Mouse (Mus musculus) fibroblast of lung, adult 2 months (primary cell): ENCODE data around the gene Dach1.

ENCODE experiments used
- DNase-seq: peaks from one replicate; pipeline ENCODE4 v3.0.0-alpha.2; 2011; ENCODE audit warnings: low read depth

Dach1 gene

DNA sequence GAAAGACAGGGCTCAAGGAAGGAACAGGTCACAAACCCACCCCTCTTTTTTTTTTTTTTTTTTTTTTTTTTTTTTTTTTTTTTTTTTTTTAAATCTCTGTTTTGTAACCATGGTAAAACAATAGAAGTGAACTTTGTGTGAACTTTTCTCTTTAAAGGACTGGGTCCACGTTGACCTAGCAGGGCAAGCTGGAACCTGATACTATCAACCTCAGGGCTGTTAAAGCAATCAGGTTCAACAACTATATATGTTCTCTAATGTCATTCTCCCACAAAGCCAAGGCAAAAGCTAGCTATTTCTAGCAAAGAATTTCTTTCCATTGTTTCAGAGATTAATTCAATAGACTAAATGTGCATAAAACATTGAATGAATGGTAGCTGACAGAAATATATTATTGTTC lies 134.3 kb downstream of the Dach1 start:
- DNase-seq, result no peak

DNA sequence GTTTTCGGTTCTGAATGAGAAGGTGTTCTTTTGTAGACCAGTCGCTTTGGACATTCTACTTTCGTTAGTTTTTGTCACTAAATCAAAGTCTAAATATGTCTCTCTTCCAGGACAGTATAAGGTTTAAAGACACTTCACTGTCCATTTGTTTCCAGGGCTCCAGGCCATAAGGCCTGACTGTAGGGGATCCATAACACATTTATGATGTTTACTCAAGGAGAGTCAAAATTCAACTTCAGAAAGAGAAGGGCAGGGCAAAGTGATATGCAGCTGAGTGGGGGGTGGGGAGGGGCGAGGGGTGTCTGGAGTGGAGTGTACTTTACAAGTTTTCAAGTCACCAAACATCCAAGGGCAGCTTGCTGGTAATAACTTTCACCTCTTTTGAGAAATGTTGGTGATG lies 146.0 kb downstream of the Dach1 start:
- DNase-seq, result no peak

DNA sequence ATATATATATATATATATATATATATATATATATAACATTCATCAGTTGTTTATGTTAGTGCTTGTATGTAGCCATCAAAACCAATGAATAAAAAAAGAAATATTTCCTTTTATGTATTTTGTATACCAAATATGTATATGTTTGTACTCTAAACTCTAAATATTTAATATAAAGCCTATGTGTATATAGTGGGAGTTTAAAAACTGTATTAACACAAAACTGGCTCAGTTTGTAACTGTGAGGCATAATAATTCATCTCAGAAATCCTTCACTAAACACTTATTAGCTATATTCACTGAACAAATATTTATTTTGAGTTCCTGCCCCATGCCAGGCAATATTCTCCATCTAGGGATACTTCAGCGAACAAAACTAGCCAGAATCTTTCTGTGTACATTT lies 155.5 kb downstream of the Dach1 start:
- no peak for DNase-seq

DNA sequence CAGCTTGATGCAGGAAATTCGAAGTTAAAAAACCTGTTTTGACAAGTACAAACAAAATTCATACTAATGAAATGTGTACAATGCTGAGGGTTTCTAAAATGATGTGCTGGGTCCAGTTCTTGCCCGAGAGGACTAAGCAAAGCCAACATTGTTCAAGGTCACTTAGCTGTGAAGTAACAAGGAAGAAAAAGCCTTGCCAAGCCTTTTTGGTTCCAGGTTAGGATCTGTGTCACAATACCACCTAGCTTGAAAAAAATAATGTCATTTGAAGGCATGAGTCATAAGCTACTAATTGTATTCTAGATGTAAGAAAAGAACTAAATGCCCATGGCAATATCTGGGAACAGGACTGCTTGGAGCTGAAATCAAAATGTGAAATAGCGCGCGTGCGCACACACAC lies 161.1 kb downstream of the Dach1 start:
- no peak for DNase-seq

DNA sequence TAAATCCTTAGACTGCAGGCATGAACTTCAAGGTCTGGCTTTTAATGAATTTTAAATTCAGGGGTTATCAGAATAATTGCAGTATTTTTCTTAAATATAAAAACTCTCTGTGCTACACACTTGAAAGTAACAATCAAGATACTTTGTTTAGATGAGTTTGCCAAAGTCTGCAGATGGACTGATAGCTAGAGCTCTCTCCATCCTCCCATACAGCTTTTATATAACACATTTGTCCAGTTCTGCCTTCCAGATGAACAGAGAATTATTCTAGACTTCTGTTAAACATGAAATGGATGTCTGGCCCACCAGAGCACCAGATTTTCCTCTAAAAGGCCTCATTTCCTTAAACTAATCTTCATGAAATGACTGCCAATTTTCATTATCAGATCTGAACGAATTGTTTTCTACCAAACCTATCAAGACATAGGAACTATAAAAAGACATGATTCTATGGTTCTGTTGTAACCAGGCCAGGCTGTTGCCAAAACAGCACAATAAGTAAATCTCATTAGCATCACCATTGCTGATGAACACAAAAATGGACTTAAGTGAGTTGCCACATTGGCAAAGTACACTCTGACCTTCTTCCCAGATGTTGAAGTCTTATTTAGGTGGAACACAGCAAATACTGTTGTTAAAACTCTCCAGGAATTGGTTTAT lies 167.4 kb downstream of the Dach1 start:
- DNase-seq, result no peak

DNA sequence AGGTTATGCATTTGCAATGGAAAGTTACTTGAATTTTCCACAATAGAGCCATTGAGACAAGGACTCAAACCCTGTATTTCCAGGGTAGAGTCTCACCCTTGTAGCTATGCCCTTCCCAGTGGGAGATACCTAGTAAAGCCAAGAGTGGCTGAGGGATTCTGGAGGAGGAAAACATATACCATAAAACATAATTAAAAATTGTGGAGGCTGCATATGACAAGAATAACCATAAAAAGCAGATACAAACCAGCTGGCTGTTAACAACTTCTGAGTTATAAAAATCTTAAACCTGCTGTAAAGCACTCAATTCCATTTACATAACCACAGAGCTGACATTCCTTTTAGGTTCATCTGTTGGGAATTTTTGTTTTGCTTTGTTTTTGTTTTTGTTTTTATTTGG lies 171.0 kb downstream of the Dach1 start:
- no peak for DNase-seq

DNA sequence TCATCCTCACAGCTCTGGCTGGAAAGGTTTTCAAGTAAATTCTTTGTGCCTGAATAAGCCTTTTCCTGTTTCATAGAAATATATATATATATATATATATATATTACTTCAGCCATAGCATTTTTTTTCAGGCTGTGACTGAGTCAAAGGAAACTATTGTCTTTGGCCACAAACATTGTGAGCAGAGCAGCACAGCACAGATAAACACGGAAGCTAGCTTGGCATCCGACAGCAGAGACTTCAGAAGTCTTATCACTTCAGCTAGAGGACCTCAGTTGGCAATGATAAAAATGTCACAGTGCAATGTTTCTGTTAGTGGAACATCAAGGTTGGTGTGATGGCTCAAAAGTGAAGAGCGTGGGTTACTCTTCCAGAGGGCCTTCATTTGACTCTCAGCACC lies 186.3 kb downstream of the Dach1 start:
- no peak for DNase-seq

DNA sequence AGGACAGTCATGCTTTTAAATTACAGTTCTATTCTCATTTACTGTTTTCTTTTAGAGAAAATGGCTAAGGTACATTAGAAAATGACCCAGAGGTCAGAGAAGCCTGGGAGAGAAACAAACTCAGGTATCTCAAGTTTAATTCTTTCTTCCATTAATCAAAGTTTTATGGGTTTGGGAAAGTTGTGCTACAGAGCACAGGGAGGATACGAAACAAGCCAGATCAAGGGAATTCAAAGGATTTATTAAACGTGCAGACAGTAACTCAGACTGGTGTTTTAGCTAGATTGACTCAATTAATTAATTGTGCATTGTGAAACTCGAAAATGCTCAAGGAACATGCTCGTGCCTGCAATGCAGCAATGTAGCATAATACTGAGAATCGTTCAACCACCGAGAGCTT lies 186.9 kb downstream of the Dach1 start:
- DNase-seq, result no peak

DNA sequence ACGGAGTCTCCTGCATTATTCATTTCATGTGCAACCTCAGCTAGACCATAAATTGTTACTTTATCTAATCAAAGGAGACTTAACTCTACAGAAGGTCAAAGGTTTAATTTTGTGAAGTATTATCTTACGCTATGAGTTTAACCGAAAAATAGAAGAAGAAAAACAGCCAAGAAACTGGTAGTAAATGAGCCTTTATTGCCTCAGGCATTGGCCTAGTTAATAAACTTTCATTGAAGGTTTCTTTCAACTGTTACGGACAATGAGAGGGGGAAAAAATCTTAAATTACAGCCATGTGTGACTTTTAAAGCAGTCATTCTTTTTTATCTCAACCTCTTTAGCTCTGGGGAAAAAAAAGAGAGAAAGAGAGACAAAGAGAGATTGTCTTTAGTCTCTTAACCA lies 188.7 kb downstream of the Dach1 start:
- no peak for DNase-seq

DNA sequence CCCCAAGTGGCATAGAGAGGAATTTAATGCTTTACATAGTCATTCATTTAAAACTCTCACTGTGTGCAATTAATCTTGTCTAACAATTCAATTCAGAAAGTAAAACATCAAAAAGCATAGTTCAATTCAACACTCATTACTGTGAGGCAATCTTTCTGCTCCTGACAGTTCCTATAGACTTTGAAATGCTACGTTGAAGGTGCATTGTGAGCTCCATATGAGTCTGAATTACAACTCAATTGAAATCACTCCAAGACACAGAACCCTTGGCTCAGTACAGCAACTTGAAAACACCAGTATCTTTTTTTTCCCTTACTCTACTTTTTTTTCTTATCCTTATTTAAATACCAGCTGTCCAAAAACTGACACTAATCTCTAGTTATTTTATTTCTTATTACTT lies 193.5 kb downstream of the Dach1 start:
- no peak for DNase-seq

DNA sequence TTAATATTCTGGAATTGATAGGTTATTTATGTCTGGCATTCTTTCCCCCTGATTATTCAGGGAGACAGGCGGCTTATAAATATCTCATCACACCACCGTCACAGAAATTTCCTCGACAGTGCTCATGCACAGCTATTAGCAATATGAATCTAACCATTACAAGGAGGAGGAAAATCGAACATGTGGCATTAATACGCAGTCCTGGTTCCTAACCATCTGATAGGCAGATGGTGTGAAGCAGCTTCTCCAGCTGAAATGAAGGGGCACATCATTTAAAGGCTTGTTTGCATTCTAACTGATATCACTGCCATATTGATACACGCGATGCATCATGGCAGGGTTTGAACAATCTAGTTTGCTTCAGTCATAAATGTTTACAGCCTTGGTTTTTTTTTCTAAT lies 194.1 kb downstream of the Dach1 start:
- DNase-seq, result no peak

DNA sequence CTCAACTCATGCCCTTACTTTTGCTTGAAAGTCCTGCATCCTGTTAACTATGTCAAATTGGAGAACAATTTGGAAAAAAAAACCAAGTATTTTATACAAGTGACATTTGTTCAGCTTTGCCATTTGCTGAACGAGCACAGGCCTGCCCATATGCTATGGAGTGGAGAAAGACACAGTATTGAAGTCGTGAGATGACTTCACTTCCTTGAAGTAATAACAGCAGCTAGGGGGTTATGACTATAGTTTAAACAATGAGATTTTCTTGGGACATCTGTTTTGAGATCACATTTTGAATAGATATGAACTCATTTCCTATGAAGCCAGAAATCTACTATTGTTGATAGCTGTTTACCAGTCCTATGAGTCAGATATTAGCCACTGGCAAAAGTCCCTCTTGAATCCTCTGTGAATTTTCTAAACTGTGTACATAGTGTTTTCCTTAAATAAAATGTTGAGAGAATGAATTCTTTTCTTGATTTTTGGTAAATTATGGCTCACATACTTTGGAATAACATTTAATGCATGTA lies 205.0 kb downstream of the Dach1 start:
- no peak for DNase-seq

DNA sequence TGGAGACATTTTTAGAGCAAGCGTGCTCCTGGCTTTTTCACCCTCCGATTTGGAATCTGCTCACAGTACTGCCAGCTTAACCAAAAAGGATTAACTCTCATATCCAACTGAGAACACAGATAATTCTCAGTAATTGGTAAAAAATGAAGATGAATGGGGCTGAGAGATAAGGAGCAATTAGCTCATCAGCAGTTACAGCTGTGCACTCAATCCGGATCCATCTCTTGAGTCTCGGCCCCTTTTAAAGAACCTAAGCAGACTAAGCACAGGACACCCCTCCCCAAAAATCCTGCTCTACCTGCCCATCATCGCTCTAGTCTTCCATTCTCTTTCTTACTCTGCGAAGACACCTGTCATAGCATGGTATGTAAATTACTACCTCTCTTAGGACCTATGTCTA lies 205.9 kb downstream of the Dach1 start:
- no peak for DNase-seq

DNA sequence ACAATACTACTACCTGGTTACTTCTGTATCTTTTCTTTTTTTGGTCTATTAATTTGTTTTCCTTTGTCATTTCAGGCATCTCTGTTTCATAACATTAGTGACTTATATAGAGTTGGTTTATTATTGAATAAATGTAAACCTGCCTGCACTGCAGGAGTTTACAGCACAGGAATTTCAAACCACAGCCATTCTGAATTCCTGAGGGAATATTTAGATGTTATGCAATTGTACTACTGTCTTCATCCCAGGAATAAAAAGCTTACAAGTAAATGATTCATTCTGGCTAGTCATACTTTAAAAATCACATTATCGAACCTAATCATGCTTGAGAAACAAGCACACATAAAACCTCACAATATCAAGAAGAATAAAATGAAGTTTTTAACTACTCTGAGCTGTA lies 213.2 kb downstream of the Dach1 start:
- DNase-seq, result peak; percentile 7

DNA sequence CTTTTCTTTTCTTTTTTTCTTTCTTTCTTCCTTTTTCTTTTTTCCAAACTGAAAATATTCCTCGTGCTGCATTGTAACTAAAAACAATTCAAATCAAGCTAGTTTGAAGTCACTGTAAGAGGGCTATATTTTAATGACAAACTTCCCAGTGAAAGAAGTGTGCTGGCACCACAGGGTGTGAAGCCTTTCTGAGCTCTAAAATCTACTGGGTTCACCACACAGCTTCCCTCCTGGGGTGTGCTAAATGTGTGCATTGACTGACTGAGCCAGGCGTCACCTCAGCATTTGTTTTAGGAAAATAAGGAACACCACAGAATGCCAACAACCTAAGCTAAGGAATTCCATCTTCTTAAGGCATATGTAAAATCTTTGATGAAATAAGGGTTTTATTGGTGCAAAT lies 224.1 kb downstream of the Dach1 start:
- no peak for DNase-seq

DNA sequence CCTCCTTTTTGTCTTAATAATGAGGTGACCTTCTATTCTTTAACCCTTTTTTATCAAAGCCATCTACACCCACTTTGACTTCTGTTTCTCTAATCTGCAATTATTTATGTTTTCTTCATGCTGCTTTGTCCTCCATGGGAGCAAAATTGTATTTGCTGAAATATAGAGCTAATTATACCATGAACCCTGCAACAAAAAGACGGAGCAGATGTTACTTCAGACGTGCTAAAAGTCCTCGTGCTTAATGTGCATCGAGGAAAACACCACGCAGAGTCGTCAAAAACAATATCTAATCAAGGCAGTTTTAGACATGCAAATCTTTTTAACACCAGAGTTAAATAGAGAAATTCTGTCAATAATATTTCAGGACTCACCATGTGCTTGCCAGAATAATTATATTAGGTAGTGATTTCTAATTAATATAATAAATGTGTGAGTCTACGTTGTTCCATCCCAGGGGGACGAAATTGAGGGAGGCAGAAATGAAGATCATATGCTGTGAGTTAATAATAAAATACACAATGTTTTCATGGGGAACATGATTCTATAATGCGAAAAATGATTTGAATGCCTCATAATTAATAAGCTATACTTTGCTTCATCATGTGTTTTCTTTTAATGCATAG lies 224.8 kb downstream of the Dach1 start:
- no peak for DNase-seq

DNA sequence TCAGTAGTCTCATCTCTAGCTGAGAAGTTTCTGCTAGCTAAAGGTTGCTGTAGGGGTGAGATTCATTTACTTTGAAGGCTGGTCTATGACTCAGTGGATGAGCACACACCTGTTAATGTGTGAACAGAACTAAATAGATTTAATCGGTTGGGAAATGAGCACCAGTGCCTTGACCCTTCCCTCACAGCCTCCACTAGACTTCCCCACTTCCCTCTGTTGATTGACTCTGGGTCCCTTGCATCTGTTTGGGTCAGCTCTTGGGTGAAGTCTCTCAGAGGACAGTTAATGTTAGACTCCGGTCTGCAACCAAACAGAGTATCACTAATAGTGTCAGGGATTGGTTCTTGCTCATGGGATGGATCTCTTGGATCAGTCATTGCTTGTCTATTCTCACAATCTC lies 227.2 kb downstream of the Dach1 start:
- DNase-seq, result no peak

DNA sequence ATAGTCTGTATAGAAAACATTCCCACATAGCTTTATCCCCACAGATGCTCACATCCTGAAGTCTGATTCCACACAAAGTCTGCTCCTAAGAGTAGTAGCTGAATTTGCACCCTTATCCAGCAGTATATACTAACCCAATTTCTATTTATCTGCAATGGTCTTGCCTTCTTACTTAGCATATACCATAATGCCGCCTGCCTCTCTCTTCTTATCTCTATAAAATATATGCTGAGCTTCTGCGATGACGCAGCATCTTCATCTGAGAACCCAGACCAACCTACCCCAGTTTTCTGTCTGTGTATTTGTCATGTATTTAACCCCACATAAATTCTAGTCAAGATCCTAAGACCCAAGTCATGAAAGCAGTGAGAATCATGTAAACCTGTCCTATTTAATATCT lies 272.9 kb downstream of the Dach1 start:
- DNase-seq, result no peak

DNA sequence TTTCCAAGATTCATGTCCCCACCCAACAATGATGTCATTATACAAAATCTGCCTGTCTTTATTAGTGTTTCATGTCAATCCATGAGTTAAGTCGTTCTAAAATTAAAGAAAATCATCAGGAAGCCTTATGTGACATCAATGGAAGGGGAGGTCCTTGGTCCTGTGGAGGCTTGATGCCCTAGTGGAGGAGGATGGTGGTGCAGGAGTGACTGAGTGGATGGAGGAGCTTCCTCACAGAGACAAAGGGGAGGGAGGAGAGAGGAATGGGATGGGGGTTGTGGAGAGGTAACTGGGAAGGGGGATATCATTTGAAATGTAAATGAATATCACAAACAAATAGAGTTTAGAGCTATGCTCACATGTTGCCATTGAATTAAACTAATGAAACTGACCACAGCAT lies 287.6 kb downstream of the Dach1 start:
- DNase-seq, result no peak

DNA sequence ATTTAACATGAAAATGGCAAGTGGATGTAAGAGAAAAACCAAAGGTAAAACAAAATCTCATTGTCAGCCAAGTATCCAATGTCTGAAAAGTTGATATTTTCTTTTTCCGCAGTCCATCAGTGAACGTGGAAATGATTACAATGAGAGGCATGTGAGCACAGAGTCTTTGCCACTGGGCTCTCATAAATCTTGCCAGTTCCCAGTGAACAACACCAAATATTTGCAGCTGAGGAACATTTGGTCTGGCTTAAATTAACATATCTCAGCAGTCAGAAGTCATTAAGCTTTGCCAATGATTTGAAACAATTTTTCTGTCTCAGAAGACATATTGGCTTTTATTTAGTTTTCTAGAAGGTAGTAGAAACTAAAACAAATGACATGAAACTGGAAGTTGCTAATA lies 298.6 kb downstream of the Dach1 start:
- peak; percentile 29 for DNase-seq

DNA sequence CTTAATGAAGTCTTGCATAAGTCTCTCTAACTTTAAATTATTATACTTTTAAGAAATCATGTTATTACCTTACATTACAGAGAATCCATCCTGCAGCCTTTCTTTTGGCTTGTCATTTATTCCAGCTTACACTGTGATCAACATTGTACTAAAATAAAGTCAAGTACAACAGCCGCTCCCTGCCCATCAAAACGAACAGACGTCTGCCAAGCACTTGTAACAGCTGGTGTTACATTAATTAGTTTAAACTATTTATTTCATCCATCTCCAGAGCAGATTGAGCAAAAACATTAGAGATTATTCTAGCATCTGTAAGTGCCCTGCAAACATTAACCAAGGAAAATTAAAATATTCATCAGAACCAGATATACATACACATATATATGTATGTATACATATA lies 311.2 kb downstream of the Dach1 start:
- no peak for DNase-seq

DNA sequence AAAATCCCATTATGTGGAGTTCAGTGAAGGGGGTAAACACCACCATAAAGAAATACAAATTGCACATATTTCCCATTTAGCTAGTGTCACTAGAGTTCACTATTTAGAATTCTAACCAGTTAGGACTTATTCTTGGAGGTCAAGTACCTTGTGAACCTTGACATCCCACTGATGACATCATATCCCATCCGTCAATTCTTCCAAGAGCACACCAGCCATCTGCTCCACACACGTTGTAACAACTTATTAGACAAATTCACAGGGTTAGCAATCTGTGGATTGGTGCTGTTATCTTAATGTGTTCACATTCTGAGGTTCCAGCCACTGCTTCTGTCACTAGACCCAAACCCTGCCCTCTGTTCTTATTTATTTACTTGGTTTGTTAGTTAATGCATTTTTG lies 312.3 kb downstream of the Dach1 start:
- no peak for DNase-seq

DNA sequence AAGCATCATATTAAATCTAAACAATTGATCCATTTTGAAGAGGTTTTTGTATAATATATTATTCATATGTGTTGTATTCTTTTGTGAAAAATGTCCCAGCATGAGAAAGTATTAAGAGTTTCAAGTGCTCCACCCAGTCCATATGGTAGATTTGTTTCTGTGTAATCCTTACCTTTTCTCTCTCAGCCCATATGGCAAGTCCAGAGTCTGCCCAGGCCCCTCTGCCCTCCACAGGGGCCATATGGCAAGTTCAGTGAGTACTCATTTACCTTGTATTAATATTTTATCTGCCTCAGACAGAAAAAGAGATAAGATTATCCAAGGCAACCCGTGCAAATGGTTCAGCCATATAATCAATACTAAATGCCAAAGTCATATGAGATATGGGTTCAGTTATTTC lies 314.2 kb downstream of the Dach1 start:
- DNase-seq, result no peak

DNA sequence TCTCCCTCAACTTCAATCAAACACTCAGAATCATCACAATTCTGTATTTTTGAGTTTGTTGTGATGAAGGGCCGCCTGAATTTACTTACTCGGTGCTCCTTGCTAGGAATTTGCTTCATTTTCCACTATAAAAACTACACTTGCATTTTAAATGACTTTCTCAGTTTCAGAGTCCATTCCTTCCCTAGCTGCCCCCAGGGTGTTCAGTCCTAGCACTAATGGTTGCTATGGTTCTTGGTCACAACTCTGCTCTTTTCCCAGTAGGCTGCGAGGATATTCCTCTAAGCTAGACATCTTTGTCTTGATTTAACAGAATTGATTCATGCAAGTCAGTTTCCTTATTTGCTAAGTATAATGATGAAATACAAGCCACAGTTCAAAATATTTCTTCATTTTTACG lies 319.1 kb downstream of the Dach1 start:
- DNase-seq, result no peak
